Mouse (Mus musculus) neural tube, embryonic 11.5 days (tissue): Measurements from ENCODE around the gene Mcat. TPM values are rescaled to one million over a fixed set of nuclear protein-coding genes. Genes with fewer than 3 reads are reported as not detected.
A peak's percentile ranks its signal among the peaks of the same experiment; 100 is the strongest.

Source experiments
- ATAC-seq: fragments of 200-750 bp; cut with Nextera tagmentation; 2 replicates; pipeline ENCODE4 v1.8.0; 2017; ENCODE audit warnings: moderate number of reproducible peaks, mild to moderate bottlenecking, moderate TSS enrichment, moderate library complexity; ENCODE audit not compliant: insufficient read depth, low FRiP score, low TSS enrichment
- DNase-seq: peaks from one replicate; pipeline ENCODE4 v3.0.0-alpha.2; 2015; ENCODE audit warnings: low spot score
- H3K27ac ChIP-seq: fragments of 300-500 bp; sonication (generic); 2 replicates; pipeline ENCODE4 v1.5.1; 2014; ENCODE audit warnings: low read depth, mild to moderate bottlenecking, low read length
- H3K27me3 ChIP-seq: fragments of 300-500 bp; sonication (generic); 2 replicates; pipeline ENCODE4 v1.6.1; 2014; ENCODE audit warnings: mild to moderate bottlenecking, low read length, mixed read lengths; ENCODE audit not compliant: control insufficient read depth, insufficient read depth
- H3K36me3 ChIP-seq: fragments of 300-500 bp; sonication (generic); 2 replicates; pipeline ENCODE4 v1.6.1; 2014; ENCODE audit warnings: mild to moderate bottlenecking, low read length, moderate library complexity, mixed read lengths; ENCODE audit not compliant: control insufficient read depth, insufficient read depth
- H3K4me1 ChIP-seq: fragments of 300-500 bp; sonication (generic); 2 replicates; pipeline ENCODE4 v1.6.1; 2014; ENCODE audit warnings: low read length, mixed read lengths; ENCODE audit not compliant: control insufficient read depth, insufficient read depth
- H3K4me2 ChIP-seq: fragments of 300-500 bp; sonication (generic); 2 replicates; pipeline ENCODE4 v1.6.1; 2014; ENCODE audit warnings: low read depth, mild to moderate bottlenecking, moderate library complexity
- H3K4me3 ChIP-seq: fragments of 300-500 bp; sonication (generic); 2 replicates; pipeline ENCODE4 v1.5.1; 2014; ENCODE audit warnings: low read depth, low read length
- H3K9ac ChIP-seq: fragments of 300-500 bp; sonication (generic); 2 replicates; pipeline ENCODE4 v1.6.1; 2014; ENCODE audit warnings: mild to moderate bottlenecking, low read length
- H3K9me3 ChIP-seq: fragments of 300-500 bp; sonication (generic); 2 replicates; pipeline ENCODE4 v1.6.1; 2016; ENCODE audit warnings: low read length; ENCODE audit not compliant: control insufficient read depth
- WGBS: fragments of 180-500 bp; shearing (Covaris S2); extraction: QIAGEN DNeasy Blood & Tissue Kit; methylation state at CpG from one replicate; pipeline ENCODE4 v1.1.7; 2014; 5-methylcytosine and 5-hydroxymethylcytosine counted together
- polyA plus RNA-seq: library from polyadenylated mRNA; unstranded; fragments of >200 nt; fragmentation: Nextera tagmentation; extraction: Ambion mirVana; gene quantifications from 2 replicates; pipeline ENCODE4 v1.2.1, GENCODE M21; 2014

Mcat gene
- polyA plus RNA-seq, 1 experiment from 2014 or later = 43.8 TPM

DNA sequence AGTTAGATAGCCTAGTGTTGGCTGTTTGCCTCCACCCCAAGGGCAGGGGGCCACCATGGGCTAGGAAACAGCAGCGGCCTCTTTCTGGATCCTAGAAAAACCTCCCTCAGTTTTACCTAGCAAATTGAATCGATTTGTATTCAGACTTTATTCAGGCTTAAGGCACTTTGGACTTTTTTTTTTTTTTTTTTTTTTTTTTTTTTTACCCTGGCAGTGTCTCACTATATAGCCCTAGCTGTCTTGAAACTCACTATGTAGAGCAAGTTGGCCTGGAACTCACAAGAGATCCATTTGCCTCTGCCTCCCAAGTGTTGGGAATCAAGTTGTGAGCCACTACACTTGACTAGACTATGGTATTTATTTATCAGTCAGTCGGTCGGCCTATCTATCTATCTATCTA, 33.2 kb upstream of the Mcat start:
- Histone ChIP-seq H3K4me1 (peaks cover 8% of the 10 kb centered on the region), H3K4me2 (no peak overlapping the region), H3K9me3 (no peaks in the 10 kb centered on the region), H3K27ac (no peak overlapping the region), H3K27me3 (no peaks in the 10 kb centered on the region), H3K9ac (no peak overlapping the region), H3K4me3 (no peak overlapping the region), H3K36me3 (no peaks in the 10 kb centered on the region)
- DNase-seq = no peak
- no peak for ATAC-seq
- 88% methylated on average over 4 of the region's 4 CpGs for WGBS

DNA sequence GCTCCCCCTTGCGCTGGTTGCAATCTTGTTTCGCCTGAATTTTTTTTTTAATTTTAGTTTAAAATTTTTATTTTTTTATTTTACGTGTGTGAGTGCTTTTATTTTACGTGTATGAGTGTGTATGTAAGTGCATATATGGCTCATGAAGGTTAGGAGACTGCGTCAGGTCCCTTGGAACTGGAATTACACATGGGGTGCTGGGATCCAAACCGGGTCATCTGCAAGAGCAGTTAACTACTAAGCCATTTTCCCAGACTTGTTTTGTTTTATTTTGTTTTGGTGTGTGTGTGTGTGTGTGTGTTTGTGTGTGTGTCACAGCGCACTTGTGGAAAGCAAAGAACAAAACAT, 31.8 kb upstream of the Mcat start:
- 41% methylated on average over 7 of the region's 7 CpGs for WGBS
- ATAC-seq = peak; percentile 28; the same call in 1 of the 2 replicates
- Histone ChIP-seq H3K4me2 (peak overlapping the region; percentile 85), H3K4me3 (peak overlapping the region; percentile 78), H3K9me3 (no peaks in the 10 kb centered on the region), H3K27ac (no peak overlapping the region), H3K4me1 (peaks cover 8% of the 10 kb centered on the region), H3K9ac (peak overlapping the region; percentile 74; the same call in 1 of the 2 replicates), H3K36me3 (no peaks in the 10 kb centered on the region), H3K27me3 (no peaks in the 10 kb centered on the region)
- no peak for DNase-seq

DNA sequence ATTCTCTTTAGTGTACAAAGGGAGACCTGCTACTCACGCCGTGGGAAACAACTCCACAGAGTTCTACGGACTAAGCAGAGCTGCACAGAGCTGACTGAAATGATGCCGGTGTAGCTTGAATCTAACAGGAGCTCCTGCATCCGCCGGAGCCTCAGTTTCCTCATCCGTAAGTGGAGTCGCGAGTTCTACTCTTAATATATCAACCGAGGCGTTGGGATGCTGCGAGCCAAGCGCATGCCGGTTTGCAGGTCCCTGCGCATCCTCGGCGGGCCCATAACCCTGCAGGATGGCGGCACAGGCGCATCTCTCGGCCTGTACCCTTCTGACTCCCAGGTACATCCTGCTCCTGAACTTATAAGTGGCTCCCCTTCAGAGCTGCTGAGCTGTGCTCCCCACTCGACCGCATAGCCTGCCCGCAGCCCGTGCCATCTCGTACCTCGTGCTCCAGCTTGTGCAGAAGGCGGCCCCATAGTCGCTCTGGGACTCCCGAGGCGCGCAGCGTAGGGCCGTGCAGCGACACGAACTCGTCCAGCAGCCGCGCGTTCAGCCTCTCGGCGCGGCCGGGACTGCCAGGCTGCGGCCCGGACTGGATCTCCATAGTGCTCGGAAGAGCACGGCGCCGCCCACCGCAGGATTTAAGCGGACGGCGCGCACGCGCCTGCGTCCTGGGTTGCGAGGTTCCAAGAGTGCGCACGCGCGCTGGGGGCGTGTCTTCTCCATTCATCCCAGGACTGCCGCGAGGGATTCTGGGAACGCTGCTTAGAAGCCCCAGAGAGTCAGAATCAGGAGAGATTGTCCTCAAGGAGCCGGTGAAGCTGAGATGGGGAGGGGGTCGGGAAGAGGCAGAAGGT, 31.2 kb upstream of the Mcat start, which contains the start of gene Ttll12:
Ttll12 (minus strand) TSS at position 645 of the 851 bp plus-strand sequence.
- no peaks in the 10 kb centered on the region for H3K9me3 ChIP-seq
- H3K9ac ChIP-seq = peak within 1 kb of the TSS; percentile 74
- H3K4me2 ChIP-seq = peak within 1 kb of the TSS; percentile 85
- peaks cover 8% of the 10 kb centered on the region for H3K4me1 ChIP-seq
- H3K27me3 ChIP-seq = no peaks in the 10 kb centered on the region
- peak within 1 kb of the TSS; percentile 78 for H3K4me3 ChIP-seq
- 0 out of 2 replicates have a peak within 1 kb of the TSS, but pooled peaks have one; percentile 27 for H3K27ac ChIP-seq
- under 1% methylated on average over 68 of the region's 68 CpGs for WGBS
- no peaks in the 10 kb centered on the region for H3K36me3 ChIP-seq
- DNase-seq = peak; percentile 99
- peak; percentile 87 for ATAC-seq

DNA sequence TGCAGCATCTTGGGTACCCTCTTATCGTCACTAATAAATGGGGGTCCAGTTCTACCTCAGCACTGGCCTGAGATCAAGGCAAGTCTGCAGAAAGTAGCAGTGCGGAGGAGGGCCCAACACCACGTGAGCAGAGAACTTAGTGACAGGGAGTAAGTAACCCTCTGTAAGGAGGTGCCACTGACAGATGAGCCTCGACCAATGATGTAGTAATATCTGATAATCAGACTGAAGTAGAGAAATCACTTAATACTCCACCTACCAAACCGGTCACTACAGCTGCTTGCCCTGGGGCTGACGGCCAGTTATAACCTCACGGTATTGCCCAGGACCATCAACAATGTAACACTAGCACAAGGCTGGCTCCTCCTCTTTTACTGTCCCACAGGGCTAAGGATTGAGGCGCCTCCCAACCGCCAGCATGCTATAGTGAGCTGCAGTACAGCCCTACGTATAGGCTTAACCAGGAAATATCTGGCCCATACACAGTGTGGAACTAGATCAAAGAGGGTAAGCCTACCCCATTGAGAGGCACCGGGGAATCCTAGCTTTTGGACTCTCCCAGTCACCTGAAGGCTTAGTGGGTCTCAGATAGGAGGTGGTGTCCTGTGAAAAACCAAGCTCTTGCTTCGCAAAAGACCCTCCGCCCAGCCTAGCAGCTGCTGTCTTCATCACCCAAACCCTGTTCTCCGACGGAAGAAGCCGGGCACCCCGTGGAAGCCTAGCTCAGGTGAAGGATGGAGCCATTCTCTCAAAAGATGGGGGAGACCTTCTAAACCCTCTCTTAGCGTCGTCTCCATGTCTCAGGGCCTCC, 30.3 kb upstream of the Mcat start:
- DNase-seq = peak; percentile 41
- peak overlapping the region; percentile 74 for H3K9ac ChIP-seq
- peak overlapping the region; percentile 78 for H3K4me3 ChIP-seq
- H3K27me3 ChIP-seq = no peaks in the 10 kb centered on the region
- H3K36me3 ChIP-seq = no peaks in the 10 kb centered on the region
- WGBS = 11% methylated on average over 19 of the region's 19 CpGs
- no peak overlapping the region for H3K27ac ChIP-seq
- no peaks in the 10 kb centered on the region for H3K9me3 ChIP-seq
- peaks cover 8% of the 10 kb centered on the region for H3K4me1 ChIP-seq
- peak; percentile 40 for ATAC-seq
- peak overlapping the region; percentile 85 for H3K4me2 ChIP-seq

DNA sequence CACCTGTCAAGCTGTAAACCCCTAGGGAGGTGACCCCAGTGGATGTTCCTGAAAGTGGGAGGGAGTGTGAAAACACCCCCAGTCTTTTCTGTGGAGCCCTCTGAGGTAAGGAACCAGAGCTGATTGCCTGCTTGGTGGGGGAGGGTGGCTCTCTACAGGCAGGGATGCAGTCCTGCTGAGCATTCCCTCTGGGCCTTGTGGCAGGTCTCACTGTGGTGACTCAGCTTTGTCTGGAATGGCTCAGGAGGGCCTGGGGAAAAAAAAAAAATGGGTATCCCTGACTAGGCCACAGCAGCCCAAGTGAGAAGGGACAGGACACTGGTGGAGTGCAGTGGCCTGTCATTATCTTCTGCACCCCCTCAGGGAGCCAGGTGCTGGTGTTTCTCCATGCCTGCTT, 29.6 kb upstream of the Mcat start:
- Histone ChIP-seq H3K36me3 (no peaks in the 10 kb centered on the region), H3K9me3 (no peaks in the 10 kb centered on the region), H3K27ac (no peak overlapping the region), H3K4me1 (peaks cover 8% of the 10 kb centered on the region), H3K27me3 (no peaks in the 10 kb centered on the region), H3K4me2 (peak overlapping the region; percentile 85), H3K9ac (peak overlapping the region; percentile 29; the same call in 1 of the 2 replicates), H3K4me3 (no peak overlapping the region)
- DNase-seq (no peak), ATAC-seq (no peak)

DNA sequence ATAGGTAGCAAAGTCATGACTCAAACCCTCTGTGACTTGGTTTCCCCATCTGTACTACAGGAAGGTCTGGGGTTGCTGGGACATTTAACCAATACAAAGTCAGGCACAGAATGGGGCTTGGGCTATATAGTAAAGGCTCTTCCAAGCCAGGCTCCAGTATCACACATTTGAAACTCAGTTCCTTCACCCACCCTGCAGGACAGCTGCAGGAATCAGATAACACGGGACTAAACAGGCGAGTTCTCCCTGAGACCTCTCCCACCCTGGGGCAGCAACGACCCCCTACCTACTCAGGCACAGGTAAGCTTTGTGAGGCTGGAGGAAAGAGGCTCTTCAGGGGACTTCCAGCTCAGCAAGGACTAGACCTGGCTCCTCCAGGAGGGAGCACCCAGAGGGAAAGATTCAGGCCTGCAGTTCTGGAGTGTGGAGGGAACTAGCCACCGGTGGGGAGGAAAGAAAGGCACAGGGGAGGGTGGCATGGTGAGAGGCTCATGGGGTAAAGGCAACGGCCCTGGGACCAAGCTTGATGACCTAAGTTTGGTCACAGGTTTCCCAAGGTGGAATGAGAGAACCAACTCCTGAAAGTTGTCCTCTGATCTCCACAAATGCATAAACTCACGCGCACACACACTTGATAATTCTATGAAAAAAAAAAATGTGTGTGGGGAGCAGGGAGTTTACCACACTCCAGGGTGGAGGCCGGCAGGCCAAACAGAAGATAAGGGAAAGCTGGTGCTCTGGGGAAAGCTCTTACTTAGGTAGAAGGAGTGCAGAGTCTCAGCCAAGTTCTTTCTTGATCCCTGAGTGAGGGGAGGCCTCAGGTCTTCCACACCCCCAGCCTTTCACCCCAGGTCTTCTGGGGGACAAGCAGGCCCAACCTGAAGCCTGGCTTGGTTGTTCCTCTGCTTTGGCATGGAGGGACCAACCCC, 28.9 kb upstream of the Mcat start:
- peak overlapping the region; percentile 85 for H3K4me2 ChIP-seq
- WGBS = 86% methylated on average over 8 of the region's 8 CpGs
- H3K9ac ChIP-seq = peak overlapping the region; percentile 29; the same call in 1 of the 2 replicates
- no peak for ATAC-seq
- no peaks in the 10 kb centered on the region for H3K9me3 ChIP-seq
- H3K36me3 ChIP-seq = no peaks in the 10 kb centered on the region
- no peak overlapping the region for H3K27ac ChIP-seq
- no peak for DNase-seq
- H3K4me3 ChIP-seq = no peak overlapping the region
- peaks cover 8% of the 10 kb centered on the region for H3K4me1 ChIP-seq
- H3K27me3 ChIP-seq = no peaks in the 10 kb centered on the region

DNA sequence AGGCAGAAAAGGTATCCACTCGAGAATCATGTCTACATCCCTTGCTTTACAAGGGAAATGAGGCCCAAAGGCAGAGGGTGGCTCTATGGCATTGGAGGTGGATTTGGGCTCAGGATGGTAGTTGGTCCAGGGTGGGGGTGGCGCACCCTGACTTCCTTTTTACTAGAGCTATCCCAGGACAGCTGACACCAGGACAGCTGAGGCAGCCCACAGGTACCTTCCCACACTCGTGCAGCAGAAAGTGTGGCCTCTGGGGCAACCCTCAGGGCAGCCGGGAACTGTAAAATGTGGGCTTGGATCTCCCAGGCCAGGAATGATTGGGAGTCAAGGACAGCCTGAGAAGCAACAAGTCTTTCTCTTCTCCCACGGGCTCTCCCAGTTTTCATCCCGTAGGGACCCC, 28.2 kb upstream of the Mcat start:
- Histone ChIP-seq H3K27me3 (no peaks in the 10 kb centered on the region), H3K4me1 (peaks cover 8% of the 10 kb centered on the region), H3K9ac (no peak overlapping the region), H3K9me3 (no peaks in the 10 kb centered on the region), H3K27ac (no peak overlapping the region), H3K4me3 (no peak overlapping the region), H3K4me2 (no peak overlapping the region), H3K36me3 (peaks cover 5% of the 10 kb centered on the region)
- no peak for DNase-seq
- ATAC-seq = no peak
- 87% methylated on average over 6 of the region's 6 CpGs for WGBS

DNA sequence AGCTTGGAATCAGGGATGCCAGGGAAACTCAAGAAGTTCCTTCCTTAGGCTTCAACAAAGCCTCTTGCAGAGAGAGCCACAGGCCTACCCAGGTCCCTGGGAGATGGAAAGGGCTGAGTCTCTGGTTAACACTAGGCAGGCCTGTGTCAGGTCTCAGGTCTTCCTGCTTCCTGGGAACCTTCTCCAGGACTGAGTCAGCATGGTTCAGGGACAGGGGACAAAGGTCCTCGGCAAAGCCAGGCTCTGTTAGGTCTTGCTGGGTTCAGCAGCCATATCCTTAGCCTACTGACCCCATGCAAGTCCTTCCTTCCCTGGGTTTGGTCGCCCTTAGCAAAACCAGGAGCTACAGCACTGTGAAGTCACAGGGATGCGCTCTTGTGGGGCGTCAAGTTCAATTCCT, 27.3 kb upstream of the Mcat start:
- DNase-seq (no peak), ATAC-seq (no peak)
- no peak overlapping the region for H3K27ac ChIP-seq
- H3K9ac ChIP-seq = no peak overlapping the region
- H3K4me1 ChIP-seq = peaks cover 8% of the 10 kb centered on the region
- H3K36me3 ChIP-seq = peaks cover 14% of the 10 kb centered on the region
- no peak overlapping the region for H3K4me2 ChIP-seq
- WGBS = 96% methylated on average over 4 of the region's 4 CpGs
- no peak overlapping the region for H3K4me3 ChIP-seq
- H3K27me3 ChIP-seq = no peaks in the 10 kb centered on the region
- peaks cover 2% of the 10 kb centered on the region; the same call in 1 of the 2 replicates for H3K9me3 ChIP-seq
